Mouse (Mus musculus) midbrain, embryonic 11.5 days (tissue): Measurements from ENCODE around the gene Tpt1. TPM values are rescaled to one million over a fixed set of nuclear protein-coding genes. Genes with fewer than 3 reads are reported as not detected.
"Not testable (repeated sequence)": the region's sequence is repeated elsewhere in the genome, so short reads cannot be mapped to it uniquely, and the experiment has no call there.

Experiments used
- ATAC-seq: fragments of 200-750 bp; cut with Nextera tagmentation; 2 replicates; pipeline ENCODE4 v1.8.0; 2017; ENCODE audit warnings: moderate TSS enrichment, moderate library complexity; ENCODE audit not compliant: low FRiP score
- DNase-seq: peaks from one replicate; pipeline ENCODE4 v3.0.0; 2015; ENCODE audit warnings: low spot score; ENCODE audit errors: missing footprints
- H3K27ac ChIP-seq: fragments of 300-500 bp; sonication (generic); 2 replicates; pipeline ENCODE4 v1.5.1; 2014; ENCODE audit warnings: low read depth, low read length
- H3K27me3 ChIP-seq: fragments of 300-500 bp; sonication (generic); 2 replicates; pipeline ENCODE4 v1.6.1; 2014; ENCODE audit warnings: mild to moderate bottlenecking, low read length, moderate library complexity, mixed read lengths; ENCODE audit not compliant: control insufficient read depth, insufficient read depth
- H3K36me3 ChIP-seq: fragments of 300-500 bp; sonication (generic); 2 replicates; pipeline ENCODE4 v1.6.1; 2014; ENCODE audit warnings: mild to moderate bottlenecking, low read length, moderate library complexity, mixed read lengths; ENCODE audit not compliant: control insufficient read depth, insufficient read depth
- H3K4me1 ChIP-seq: fragments of 300-500 bp; sonication (generic); 2 replicates; pipeline ENCODE4 v1.6.1; 2014; ENCODE audit warnings: low read length; ENCODE audit not compliant: control insufficient read depth, insufficient read depth
- H3K4me2 ChIP-seq: fragments of 300-500 bp; sonication (generic); 2 replicates; pipeline ENCODE4 v1.6.1; 2014; ENCODE audit warnings: mild to moderate bottlenecking, moderate library complexity
- H3K4me3 ChIP-seq: fragments of 300-500 bp; sonication (generic); 2 replicates; pipeline ENCODE4 v1.5.1; 2014; ENCODE audit warnings: low read depth, low read length
- H3K9ac ChIP-seq: fragments of 300-500 bp; sonication (generic); 2 replicates; pipeline ENCODE4 v1.6.1; 2014; ENCODE audit warnings: low read length
- H3K9me3 ChIP-seq: fragments of 300-500 bp; sonication (generic); 2 replicates; pipeline ENCODE4 v1.6.1; 2016; ENCODE audit warnings: low read length; ENCODE audit not compliant: control insufficient read depth
- WGBS: fragments of 180-500 bp; shearing (Covaris S2); extraction: QIAGEN DNeasy Blood & Tissue Kit; methylation state at CpG from one replicate; pipeline ENCODE4 v1.1.7; 2014; 5-methylcytosine and 5-hydroxymethylcytosine counted together
- polyA plus RNA-seq: library from polyadenylated mRNA; unstranded; fragments of >200 nt; fragmentation: Nextera tagmentation; extraction: Ambion mirVana; gene quantifications from 2 replicates; pipeline ENCODE4 v1.2.1, GENCODE M21; 2014

The Tpt1 gene
- polyA plus RNA-seq, 1 experiment from 2014 or later, result 1,099 TPM

GRCm38 (mm10) chr14:75828221-75828620, 16.7 kb upstream of the Tpt1 start:
- no peaks in the 10 kb centered on the region for H3K36me3 ChIP-seq
- 44% methylated on average over 11 of the region's 11 CpGs for WGBS
- H3K9me3 ChIP-seq, result no peaks in the 10 kb centered on the region
- peaks cover 7% of the 10 kb centered on the region for H3K4me1 ChIP-seq
- H3K27ac ChIP-seq, result no peak overlapping the region
- no peak overlapping the region for H3K4me3 ChIP-seq
- H3K9ac ChIP-seq, result no peak overlapping the region
- H3K27me3 ChIP-seq, result peaks cover 15% of the 10 kb centered on the region
- DNase-seq (peak; percentile 75), ATAC-seq (no peak)
- H3K4me2 ChIP-seq, result peak overlapping the region; percentile 46; the same call in 1 of the 2 replicates

- ATAC-seq (0 out of 2 replicates have a peak, but pooled peaks have one; percentile 28), DNase-seq (peak; percentile 98)
- H3K36me3 ChIP-seq, result no peaks in the 10 kb centered on the region
- no peak overlapping the region for H3K27ac ChIP-seq
- peak overlapping the region; percentile 46 for H3K4me2 ChIP-seq
- H3K9ac ChIP-seq, result peak overlapping the region; percentile 48
- H3K4me3 ChIP-seq, result peak overlapping the region; percentile 27
- no peaks in the 10 kb centered on the region for H3K9me3 ChIP-seq
- H3K4me1 ChIP-seq, result peaks cover 12% of the 10 kb centered on the region
- H3K27me3 ChIP-seq, result peaks cover 15% of the 10 kb centered on the region
- WGBS, result 11% methylated on average over 32 of the region's 32 CpGs
Observed at GRCm38 (mm10) chr14:75828866-75829806, 15.8 kb upstream of the Tpt1 start.

GRCm38 (mm10) chr14:75829817-75830216, 15.1 kb upstream of the Tpt1 start:
- peaks cover 12% of the 10 kb centered on the region for H3K4me1 ChIP-seq
- H3K27me3 ChIP-seq, result peaks cover 15% of the 10 kb centered on the region
- H3K4me3 ChIP-seq, DNase-seq, H3K9me3 ChIP-seq, H3K36me3 ChIP-seq, H3K27ac ChIP-seq, H3K4me2 ChIP-seq, ATAC-seq, H3K9ac ChIP-seq: not testable (repeated sequence)
- WGBS, result 66% methylated on average over 14 of the region's 14 CpGs

- ATAC-seq (no peak), DNase-seq (peak; percentile 33)
- Histone ChIP-seq H3K36me3 (no peaks in the 10 kb centered on the region), H3K4me3 (no peak overlapping the region), H3K4me2 (no peak overlapping the region), H3K4me1 (peaks cover 17% of the 10 kb centered on the region), H3K27me3 (peaks cover 15% of the 10 kb centered on the region), H3K9ac (no peak overlapping the region), H3K9me3 (no peaks in the 10 kb centered on the region), H3K27ac (no peak overlapping the region)
- 94% methylated on average over 2 of the region's 2 CpGs for WGBS
Observed at GRCm38 (mm10) chr14:75832031-75832430, 12.9 kb upstream of the Tpt1 start.

- Histone ChIP-seq H3K9me3 (no peaks in the 10 kb centered on the region), H3K27ac (no peak overlapping the region), H3K27me3 (peaks cover 13% of the 10 kb centered on the region), H3K4me3 (no peak overlapping the region), H3K9ac (no peak overlapping the region), H3K36me3 (no peaks in the 10 kb centered on the region), H3K4me1 (peaks cover 17% of the 10 kb centered on the region), H3K4me2 (peak overlapping the region; percentile 71; the same call in 1 of the 2 replicates)
- WGBS, result 24% methylated on average over 4 of the region's 4 CpGs
- no peak for ATAC-seq
- peak; percentile 93 for DNase-seq
Observed at GRCm38 (mm10) chr14:75832982-75833381, 11.9 kb upstream of the Tpt1 start.

GRCm38 (mm10) chr14:75833546-75834250, 11.2 kb upstream of the Tpt1 start:
- H3K27ac ChIP-seq, result peak overlapping the region; percentile 66
- peak; percentile 90 for DNase-seq
- peak; percentile 63 for ATAC-seq
- H3K4me2 ChIP-seq, result peak overlapping the region; percentile 71
- H3K9ac ChIP-seq, result peak overlapping the region; percentile 71
- peaks cover 6% of the 10 kb centered on the region for H3K27me3 ChIP-seq
- no peaks in the 10 kb centered on the region for H3K36me3 ChIP-seq
- H3K9me3 ChIP-seq, result no peaks in the 10 kb centered on the region
- H3K4me3 ChIP-seq, result peak overlapping the region; percentile 40
- 5% methylated on average over 12 of the region's 12 CpGs for WGBS
- peaks cover 16% of the 10 kb centered on the region for H3K4me1 ChIP-seq

- WGBS, result under 1% methylated on average over 10 of the region's 10 CpGs
- peak; percentile 97 for DNase-seq
- H3K9me3 ChIP-seq, result no peaks in the 10 kb centered on the region
- peak overlapping the region; percentile 66 for H3K27ac ChIP-seq
- peak; percentile 89 for ATAC-seq
- peak overlapping the region; percentile 71 for H3K4me2 ChIP-seq
- H3K4me1 ChIP-seq, result peaks cover 13% of the 10 kb centered on the region
- peak overlapping the region; percentile 40 for H3K4me3 ChIP-seq
- H3K36me3 ChIP-seq, result no peaks in the 10 kb centered on the region
- H3K27me3 ChIP-seq, result no peaks in the 10 kb centered on the region
- peak overlapping the region; percentile 71 for H3K9ac ChIP-seq
Observed at GRCm38 (mm10) chr14:75834251-75834738, 10.6 kb upstream of the Tpt1 start.

- peak; percentile 96 for DNase-seq
- Histone ChIP-seq H3K9me3 (no peaks in the 10 kb centered on the region), H3K27ac (peak overlapping the region; percentile 66), H3K4me2 (peak overlapping the region; percentile 71), H3K4me3 (peak overlapping the region; percentile 40), H3K4me1 (peaks cover 13% of the 10 kb centered on the region), H3K9ac (peak overlapping the region; percentile 71), H3K27me3 (no peaks in the 10 kb centered on the region), H3K36me3 (no peaks in the 10 kb centered on the region)
- WGBS, result 0% methylated on average over 16 of the region's 16 CpGs
- peak; percentile 47 for ATAC-seq
Observed at GRCm38 (mm10) chr14:75834739-75835381, 10.0 kb upstream of the Tpt1 start.
